Comparison of ENCODE assay signal across 9 mouse cellular contexts in genomic region chr7:116262101-116262500, GRCm38 (mm10). TPM values are rescaled to one million over a fixed set of nuclear protein-coding genes. Genes with fewer than 3 reads are reported as not detected.
DNase-seq lines count a peak whose midpoint lies in the region; ATAC-seq and TF ChIP-seq lines count a peak whose summit lies in the region.
"Had no signal": no experiment of that assay in that cellular context is flagged by ENCODE, and none has a peak within 500 bp of the region (broad histone marks: within the 10 kb centered on the region; RNA-seq: fewer than 3 reads in every experiment).

No protein-coding gene starts in this region.

- H3K4me2 ChIP-seq in hindbrain, embryonic 13.5 days = no peak overlapping the region
- no peak overlapping the region for H3K4me2 ChIP-seq in forebrain, embryonic 12.5 days

- peak; percentile 54; the same call in 1 of the 2 replicates for ATAC-seq in hindbrain, embryonic 13.5 days (ENCODE audit: low FRiP score)
- ATAC-seq in forebrain, embryonic 12.5 days (ENCODE audit: low FRiP score) = peak; percentile 31; the same call in 1 of the 2 replicates

- H3K9me3 ChIP-seq in hindbrain, embryonic 13.5 days = no peaks in the 10 kb centered on the region
- no peaks in the 10 kb centered on the region for H3K9me3 ChIP-seq in hindbrain, embryonic 10.5 days
- H3K9me3 ChIP-seq in E14TG2a.4 (ENCODE audit: low read length) = no peaks in the 10 kb centered on the region
- H3K9me3 ChIP-seq in forebrain, embryonic 12.5 days = no peaks in the 10 kb centered on the region

- TF ChIP-seq CTCF in E14TG2a.4 (conservative IDR thresholded peaks at IDR 0.05; ENCODE audit: low read length) = peak; percentile 42
- peak; percentile 48; the same call in 1 of the 2 replicates for TF ChIP-seq CTCF in lung, adult 2 months (IDR thresholded peaks at IDR 0.05; ENCODE audit: insufficient read depth, low read length)

- DNase-seq in hindbrain, embryonic 10.5 days (ENCODE audit: low spot score) = no peak
- DNase-seq in lung, adult 2 months = no peak
- DNase-seq in adrenal gland, adult 18-20 months (ENCODE audit: low spot score in 2 of 2) = no peak
- DNase-seq in T-cell, adult 2 months (ENCODE audit: low spot score) = no peak
- no peak for DNase-seq in heart, adult 18-20 months

- 0 out of 2 replicates have a peak overlapping the region, but pooled peaks have one; percentile 5 for H3K9ac ChIP-seq in hindbrain, embryonic 13.5 days
- H3K9ac ChIP-seq in forebrain, embryonic 12.5 days = no peak overlapping the region

- H3K27me3 ChIP-seq in hindbrain, embryonic 13.5 days = no peaks in the 10 kb centered on the region
- no peaks in the 10 kb centered on the region for H3K27me3 ChIP-seq in hindbrain, embryonic 10.5 days (ENCODE audit: insufficient read depth, poor library complexity, severe bottlenecking)
- no peaks in the 10 kb centered on the region for H3K27me3 ChIP-seq in E14TG2a.4 (ENCODE audit: insufficient read depth, low read length)
- no peaks in the 10 kb centered on the region for H3K27me3 ChIP-seq in forebrain, embryonic 12.5 days

- no peak overlapping the region for H3K4me3 ChIP-seq in hindbrain, embryonic 13.5 days
- no peak overlapping the region for H3K4me3 ChIP-seq in hindbrain, embryonic 10.5 days
- no peak overlapping the region for H3K4me3 ChIP-seq in E14TG2a.4 (replicated peaks; ENCODE audit: low read length)
- H3K4me3 ChIP-seq in forebrain, embryonic 12.5 days (replicated peaks) = no peak overlapping the region
- no peak overlapping the region for H3K4me3 ChIP-seq in lung, adult 2 months (replicated peaks; ENCODE audit: extremely low read depth, low read depth, low read length)
- H3K4me3 ChIP-seq: myocyte had no signal

- H3K4me1 ChIP-seq in hindbrain, embryonic 13.5 days (replicated peaks) = peaks cover 19% of the 10 kb centered on the region
- peaks cover 49% of the 10 kb centered on the region for H3K4me1 ChIP-seq in hindbrain, embryonic 10.5 days (replicated peaks)
- H3K4me1 ChIP-seq in E14TG2a.4 (replicated peaks; ENCODE audit: low read depth, low read length) = peaks cover 94% of the 10 kb centered on the region
- H3K4me1 ChIP-seq in forebrain, embryonic 12.5 days = peaks cover 42% of the 10 kb centered on the region
- H3K4me1 ChIP-seq in lung, adult 2 months (ENCODE audit: control insufficient read depth, insufficient read depth, low read length) = no peaks in the 10 kb centered on the region

- no peaks in the 10 kb centered on the region for H3K36me3 ChIP-seq in hindbrain, embryonic 13.5 days
- no peaks in the 10 kb centered on the region for H3K36me3 ChIP-seq in hindbrain, embryonic 10.5 days
- H3K36me3 ChIP-seq in E14TG2a.4 (ENCODE audit: insufficient read depth, low read length) = peaks cover 10% of the 10 kb centered on the region; the same call in 1 of the 2 replicates
- H3K36me3 ChIP-seq in forebrain, embryonic 12.5 days (replicated peaks) = no peaks in the 10 kb centered on the region

- 41% methylated on average over 4 of the region's 4 CpGs for WGBS in hindbrain, embryonic 13.5 days
- WGBS in hindbrain, embryonic 10.5 days = 43% methylated on average over 4 of the region's 4 CpGs
- WGBS in forebrain, embryonic 12.5 days = 30% methylated on average over 4 of the region's 4 CpGs
- WGBS in lung, adult 2 months = 23% methylated on average over 4 of the region's 4 CpGs

- no peak for TF ChIP-seq POLR2A in lung, adult 2 months (IDR thresholded peaks at IDR 0.05; ENCODE audit: borderline replicate concordance, extremely low read depth, low read depth, low read length)

- no peak overlapping the region for H3K27ac ChIP-seq in hindbrain, embryonic 13.5 days
- H3K27ac ChIP-seq in hindbrain, embryonic 10.5 days = no peak overlapping the region
- peak overlapping the region; percentile 48 for H3K27ac ChIP-seq in forebrain, embryonic 12.5 days

RNA-seq across cellular contexts. Expression of gene Plekha7, which starts 46.1 kb away (rescaled TPM):
- 6.5 and 6.8 TPM in 2 replicates for polyA plus RNA-seq in hindbrain, embryonic 13.5 days (2015; fragmentation: Nextera tagmentation; extraction: Ambion mirVana)
- polyA plus RNA-seq in hindbrain, embryonic 10.5 days (2016; fragmentation: Nextera tagmentation; extraction: Ambion mirVana) = 20.8 and 22.1 TPM in 2 replicates
- polyA plus RNA-seq in forebrain, embryonic 12.5 days (2016; fragmentation: Nextera tagmentation; extraction: Ambion mirVana) = 18.6 and 20.8 TPM in 2 replicates
- 9.4 and 10.0 TPM in 2 replicates for polyA plus RNA-seq in lung, adult 2 months (2012; rRNA removed)
- total RNA-seq in adrenal gland, adult 18-20 months (2021) = 10 to 100 TPM; 10.5 to 12.9 TPM
- 1 to 10 TPM; 5.1 to 5.3 TPM for total RNA-seq in heart, adult 18-20 months (2021)
